Comparison of ENCODE assay signal across 12 mouse cellular contexts in genomic region chr2:167275856-167276255, GRCm38 (mm10). TPM values are rescaled to one million over a fixed set of nuclear protein-coding genes. Genes with fewer than 3 reads are reported as not detected.
DNase-seq lines count a peak whose midpoint lies in the region; ATAC-seq lines count a peak whose summit lies in the region.
"Had no signal": no experiment of that assay in that cellular context is flagged by ENCODE, and none has a peak within 500 bp of the region (broad histone marks: within the 10 kb centered on the region; RNA-seq: fewer than 3 reads in every experiment).

No protein-coding gene starts in this region.

- peak; percentile 0 for DNase-seq in adrenal gland, adult 2 months
- no peak for DNase-seq in adrenal gland, postnatal 4 days (ENCODE audit: low spot score in 2 of 2)
- peak; percentile 1 for DNase-seq in kidney, adult 11 months
- no peak for DNase-seq in kidney, adult 9 months
- peak; percentile 2 for DNase-seq in right cerebral cortex, postnatal 25 days
- no peak for DNase-seq in right cerebral cortex, postnatal 14 days
- peak; percentile 2 for DNase-seq in urinary bladder, postnatal 14 days (ENCODE audit: low spot score)
- DNase-seq: forebrain, postnatal 0 days; liver, embryonic 13.5 days had no signal

- no peak for ATAC-seq in activated CD4-positive, CD25-positive, alpha-beta regulatory T cell, adult 4 months
- ATAC-seq: forebrain, postnatal 0 days; hindbrain, postnatal 0 days had no signal

RNA-seq across cellular contexts. Expression of gene Ptgis, which starts 35.5 kb away (rescaled TPM):
- total RNA-seq in adrenal gland, adult 2 months (2021) = 10 to 100 TPM; 17.3 to 37.2 TPM
- polyA plus RNA-seq in adrenal gland, adult 2 months (2012; rRNA removed) = 65.3 and 74.3 TPM in 2 replicates
- total RNA-seq in adrenal gland, postnatal 4 days (2021) = 10 to 100 TPM; 21.5 to 22.3 TPM
- under 1 TPM in 1 of 2 experiments, not detected in 1; 0.17 TPM for polyA plus RNA-seq in activated CD4-positive, CD25-positive, alpha-beta regulatory T cell, adult 4 months (2017; shearing (Covaris generic))
- total RNA-seq: megakaryocyte progenitor cell, adult 5-6 weeks had no signal

Comparison
In these comparisons a context has a peak if more than half of its experiments do, and no peak if none do; other contexts are left out.
1. DNase-seq: peak in adrenal gland, adult 2 months (single experiment), kidney, adult 11 months (single experiment), right cerebral cortex, postnatal 25 days (single experiment) and urinary bladder, postnatal 14 days (single experiment); none in adrenal gland, postnatal 4 days (0 of 2), kidney, adult 9 months (single experiment) and right cerebral cortex, postnatal 14 days (single experiment).